Mouse (Mus musculus) neural tube, embryonic 14.5 days (tissue): Measurements from ENCODE around the gene Tmem238l. TPM values are rescaled to one million over a fixed set of nuclear protein-coding genes. Genes with fewer than 3 reads are reported as not detected.

Experiments
- ATAC-seq: fragments of 200-750 bp; cut with Nextera tagmentation; 2 replicates; pipeline ENCODE4 v1.8.0; 2017; ENCODE audit warnings: low read depth, mild to moderate bottlenecking, moderate TSS enrichment, moderate library complexity
- H3K27ac ChIP-seq: fragments of 300-500 bp; sonication (generic); 2 replicates; pipeline ENCODE4 v1.5.1; 2014; ENCODE audit warnings: low read depth, mild to moderate bottlenecking, control low read depth, low read length, moderate library complexity, mixed read lengths
- H3K27me3 ChIP-seq: fragments of 300-500 bp; sonication (generic); 2 replicates; pipeline ENCODE4 v1.6.1; 2014; ENCODE audit warnings: low read length; ENCODE audit not compliant: control insufficient read depth, insufficient read depth
- H3K36me3 ChIP-seq: fragments of 300-500 bp; sonication (generic); 2 replicates; pipeline ENCODE4 v1.6.1; 2014; ENCODE audit warnings: low read length, mixed read lengths; ENCODE audit not compliant: control insufficient read depth, insufficient read depth
- H3K4me1 ChIP-seq: fragments of 300-500 bp; sonication (generic); 2 replicates; pipeline ENCODE4 v1.6.1; 2014; ENCODE audit warnings: low read length; ENCODE audit not compliant: control insufficient read depth, insufficient read depth
- H3K4me2 ChIP-seq: fragments of 300-500 bp; sonication (generic); 2 replicates; pipeline ENCODE4 v1.6.1; 2014; ENCODE audit warnings: mild to moderate bottlenecking, low read depth, low read length, control low read depth
- H3K4me3 ChIP-seq: fragments of 300-500 bp; sonication (generic); 2 replicates; pipeline ENCODE4 v1.5.1; 2014; ENCODE audit warnings: low read depth, low read length, control low read depth, mixed read lengths
- H3K9ac ChIP-seq: fragments of 300-500 bp; sonication (generic); replicated peaks from 2 replicates; pipeline ENCODE4 v1.6.1; 2014; ENCODE audit warnings: low read depth, mild to moderate bottlenecking, control low read depth, low read length, mixed read lengths
- H3K9me3 ChIP-seq: fragments of 300-500 bp; sonication (generic); 2 replicates; pipeline ENCODE4 v1.6.1; 2016; ENCODE audit warnings: low read length; ENCODE audit not compliant: control insufficient read depth
- WGBS: fragments of 180-500 bp; shearing (Covaris S2); extraction: QIAGEN DNeasy Blood & Tissue Kit; methylation state at CpG from one replicate; pipeline ENCODE4 v1.1.7; 2014; 5-methylcytosine and 5-hydroxymethylcytosine counted together
- polyA plus RNA-seq: library from polyadenylated mRNA; unstranded; fragments of >200 nt; fragmentation: Nextera tagmentation; extraction: Ambion mirVana; gene quantifications from 2 replicates; pipeline ENCODE4 v1.2.1, GENCODE M21; 2014

The Tmem238l gene
- polyA plus RNA-seq, 1 experiment from 2014 or later: not detected

DNA sequence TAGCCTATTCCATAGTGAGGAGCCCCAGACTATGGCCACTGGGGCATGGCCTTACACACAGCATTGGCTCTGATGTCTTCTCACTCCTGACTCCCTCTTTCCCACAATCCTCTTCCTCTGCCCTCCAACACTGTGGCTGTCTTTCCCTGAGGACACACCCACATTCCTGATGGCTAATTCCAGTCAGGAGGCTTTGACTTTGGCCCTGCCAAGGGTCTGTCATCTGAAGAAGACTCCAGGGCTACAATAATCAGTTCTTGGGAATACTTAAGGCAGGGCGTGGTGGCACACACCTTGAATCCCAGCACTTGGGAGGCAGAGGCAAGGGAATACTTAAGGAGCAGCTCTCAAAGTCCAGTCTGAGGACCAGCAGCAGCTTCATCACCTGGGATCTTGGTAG lies 12.1 kb downstream of the Tmem238l start:
- H3K27me3 ChIP-seq: no peaks in the 10 kb centered on the region
- WGBS: 82% methylated on average over 1 of the region's 1 CpGs
- H3K9ac ChIP-seq: no peak overlapping the region
- no peak overlapping the region for H3K4me2 ChIP-seq
- no peaks in the 10 kb centered on the region for H3K36me3 ChIP-seq
- no peak overlapping the region for H3K4me3 ChIP-seq
- no peak overlapping the region for H3K27ac ChIP-seq
- no peaks in the 10 kb centered on the region for H3K9me3 ChIP-seq
- ATAC-seq: no peak
- H3K4me1 ChIP-seq: no peaks in the 10 kb centered on the region

DNA sequence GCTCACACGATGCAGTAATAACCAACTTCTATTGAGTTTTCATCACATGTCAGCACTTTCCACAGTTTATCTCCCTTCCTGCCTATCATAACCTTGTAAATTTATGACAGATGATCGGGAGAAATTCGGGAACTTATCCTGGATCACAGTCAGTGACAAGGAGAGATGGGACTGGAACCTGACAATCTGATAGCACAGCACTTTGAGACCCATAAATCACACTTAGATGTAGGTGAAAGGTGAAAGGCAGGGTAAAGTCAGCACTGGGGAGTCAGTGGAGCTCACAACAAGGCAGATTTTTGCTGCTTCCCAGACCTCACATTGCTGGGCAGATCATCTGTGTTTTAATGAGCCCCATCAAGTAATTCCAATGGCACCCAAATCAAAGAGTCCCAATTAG lies 17.1 kb downstream of the Tmem238l start:
- 87% methylated on average over 3 of the region's 3 CpGs for WGBS

DNA sequence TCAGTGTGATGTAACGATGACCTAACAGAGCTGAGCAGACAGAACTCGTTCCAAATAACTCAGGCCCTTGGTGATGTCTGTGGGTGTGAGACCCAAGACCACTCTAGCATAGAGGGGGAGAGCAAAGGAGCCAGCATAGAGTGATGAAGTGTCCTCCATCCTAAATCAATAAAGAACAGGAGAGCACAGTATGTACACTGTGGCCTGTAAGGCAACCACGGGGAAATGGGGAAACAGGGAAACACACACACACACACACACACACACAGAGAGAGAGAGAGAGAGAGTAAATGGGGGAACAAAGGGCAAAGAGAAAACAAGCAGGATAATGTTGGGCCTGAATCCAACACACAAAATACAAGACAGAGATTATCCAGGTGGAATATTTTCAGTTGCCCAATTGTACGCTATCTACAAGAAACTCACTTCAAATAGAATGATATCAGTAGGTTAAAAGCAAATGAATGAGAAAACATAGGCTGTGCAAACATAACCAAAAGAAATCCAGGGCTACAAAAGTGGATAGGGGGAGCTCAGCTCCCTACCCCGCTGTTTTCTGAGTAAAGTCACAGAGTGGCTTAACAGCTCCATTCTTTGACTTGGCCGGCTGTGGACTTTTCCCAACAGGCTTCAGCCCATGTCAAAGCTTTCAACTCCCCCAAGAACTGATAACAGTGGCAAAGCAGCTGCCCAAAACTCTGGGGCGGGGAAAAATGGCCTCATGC lies 19.3 kb downstream of the Tmem238l start:
- H3K27me3 ChIP-seq: no peaks in the 10 kb centered on the region
- H3K9ac ChIP-seq: no peak overlapping the region
- H3K9me3 ChIP-seq: no peaks in the 10 kb centered on the region
- 93% methylated on average over 7 of the region's 7 CpGs for WGBS
- H3K27ac ChIP-seq: no peak overlapping the region
- no peak overlapping the region for H3K4me2 ChIP-seq
- no peak for ATAC-seq
- no peaks in the 10 kb centered on the region for H3K36me3 ChIP-seq
- no peaks in the 10 kb centered on the region for H3K4me1 ChIP-seq
- H3K4me3 ChIP-seq: no peak overlapping the region

More for the DNA sequence above, 17.1 kb downstream of the Tmem238l start:
- no peak for ATAC-seq
- no peak overlapping the region for H3K4me3 ChIP-seq
- H3K27ac ChIP-seq: no peak overlapping the region
- H3K9ac ChIP-seq: no peak overlapping the region
- H3K9me3 ChIP-seq: no peaks in the 10 kb centered on the region
- no peaks in the 10 kb centered on the region for H3K4me1 ChIP-seq
- H3K36me3 ChIP-seq: no peaks in the 10 kb centered on the region
- H3K27me3 ChIP-seq: no peaks in the 10 kb centered on the region
- no peak overlapping the region for H3K4me2 ChIP-seq

DNA sequence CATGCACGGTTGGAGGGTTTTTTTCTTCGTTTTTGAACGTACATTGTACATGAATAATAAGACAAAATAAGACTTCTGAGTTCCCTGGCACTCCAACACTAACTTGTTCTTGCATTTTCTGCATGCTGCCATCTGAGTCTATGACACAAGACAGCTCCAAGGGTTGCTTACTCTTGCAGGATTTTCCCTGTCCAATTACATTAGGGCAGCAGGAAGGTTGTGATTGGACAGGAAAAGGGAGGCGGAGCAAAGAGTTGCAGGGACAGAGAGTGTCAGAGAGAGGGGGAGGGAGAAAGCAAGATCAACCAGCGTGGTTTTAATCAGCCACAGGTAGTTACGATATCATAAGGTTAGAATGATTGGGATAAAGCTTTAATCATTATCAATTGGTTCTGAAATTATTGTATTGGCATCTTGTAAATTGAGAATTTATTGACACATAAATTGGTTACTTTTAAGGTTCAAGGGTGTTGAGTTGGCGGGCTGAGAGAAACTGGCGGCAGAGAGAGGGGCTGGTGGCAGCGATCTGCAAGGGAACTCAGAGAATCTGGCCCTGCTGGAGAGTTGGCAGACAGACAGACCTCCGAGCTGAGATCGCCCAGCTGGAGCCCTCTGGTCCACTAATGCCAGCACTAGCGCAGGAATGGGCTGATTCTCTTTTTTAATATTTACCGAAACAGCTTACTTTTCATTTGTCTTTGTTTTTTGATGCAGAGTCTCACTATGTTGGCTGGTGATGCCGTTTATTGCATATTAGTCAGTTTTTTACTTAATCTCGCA lies 25.1 kb downstream of the Tmem238l start:
- H3K9me3 ChIP-seq: no peaks in the 10 kb centered on the region
- no peak for ATAC-seq
- no peaks in the 10 kb centered on the region for H3K27me3 ChIP-seq
- WGBS: 82% methylated on average over 15 of the region's 15 CpGs
- 0 out of 2 replicates have a peak, but pooled peaks cover 4% of the 10 kb centered on the region for H3K4me1 ChIP-seq
- H3K4me3 ChIP-seq: no peak overlapping the region
- H3K36me3 ChIP-seq: no peaks in the 10 kb centered on the region
- H3K9ac ChIP-seq: no peak overlapping the region
- H3K27ac ChIP-seq: no peak overlapping the region
- no peak overlapping the region for H3K4me2 ChIP-seq

DNA sequence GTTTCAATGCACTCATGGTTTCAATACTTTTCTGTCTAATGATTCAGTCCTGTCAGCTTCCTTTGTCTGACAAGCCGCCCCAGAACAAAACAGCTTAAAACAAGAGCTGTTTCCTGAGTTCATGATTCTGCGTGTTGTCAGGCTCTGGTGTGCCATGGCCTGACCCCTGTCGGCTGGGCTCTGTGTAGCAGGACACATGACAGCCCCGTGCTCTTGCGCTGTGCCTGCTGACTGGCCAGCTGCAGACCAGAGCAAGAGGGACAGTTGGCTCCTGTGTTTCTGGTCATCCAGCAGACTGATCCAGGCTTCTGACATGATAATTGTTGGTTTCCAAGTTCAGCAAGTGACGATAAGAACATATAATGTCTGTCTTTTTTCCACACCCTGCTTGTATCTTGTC lies 26.4 kb downstream of the Tmem238l start:
- Histone ChIP-seq H3K27me3 (no peaks in the 10 kb centered on the region), H3K36me3 (no peaks in the 10 kb centered on the region), H3K9ac (no peak overlapping the region), H3K4me1 (0 out of 2 replicates have a peak, but pooled peaks cover 4% of the 10 kb centered on the region), H3K27ac (no peak overlapping the region), H3K9me3 (no peaks in the 10 kb centered on the region), H3K4me2 (no peak overlapping the region), H3K4me3 (no peak overlapping the region)
- ATAC-seq: no peak
- WGBS: 38% methylated on average over 6 of the region's 6 CpGs

DNA sequence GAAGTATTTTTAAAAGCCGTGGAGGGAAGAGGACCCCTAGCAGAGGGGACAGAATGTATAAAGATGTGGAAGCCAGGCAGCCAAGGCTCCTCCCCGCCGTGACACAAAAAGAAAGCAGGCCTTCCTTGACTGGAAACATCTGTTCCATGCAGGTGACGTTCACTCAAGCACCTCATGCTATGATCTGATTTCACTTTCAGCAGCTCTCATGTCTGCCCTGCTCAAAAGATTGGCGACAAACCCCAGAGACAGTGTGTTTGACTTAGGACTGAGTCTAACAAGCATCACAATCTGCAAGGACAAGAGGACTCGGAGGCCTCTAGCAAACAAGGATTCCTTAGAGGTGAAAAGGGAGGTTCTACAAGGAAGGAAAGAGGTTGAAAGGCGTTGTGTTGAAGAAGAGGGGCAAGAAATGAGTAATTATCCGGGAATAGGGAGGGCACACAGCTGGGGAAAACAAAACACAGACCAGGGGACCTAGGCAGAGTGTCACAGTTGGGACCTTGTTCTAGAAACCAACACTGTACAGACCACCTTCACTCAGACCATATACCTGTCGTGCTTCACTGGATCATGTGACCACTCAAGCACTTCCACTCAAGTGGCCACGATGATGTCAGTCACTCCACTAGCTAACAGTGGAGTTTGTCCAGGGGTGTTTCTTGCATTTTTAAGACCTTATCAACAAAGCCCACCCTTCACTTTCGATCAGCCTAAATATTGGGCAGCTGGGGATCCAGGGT lies 27.2 kb downstream of the Tmem238l start:
- Histone ChIP-seq H3K27me3 (no peaks in the 10 kb centered on the region), H3K4me1 (0 out of 2 replicates have a peak, but pooled peaks cover 4% of the 10 kb centered on the region), H3K4me3 (no peak overlapping the region), H3K36me3 (no peaks in the 10 kb centered on the region), H3K27ac (peak overlapping the region; percentile 4; the same call in 1 of the 2 replicates), H3K9me3 (no peaks in the 10 kb centered on the region), H3K4me2 (no peak overlapping the region), H3K9ac (no peak overlapping the region)
- 72% methylated on average over 11 of the region's 11 CpGs for WGBS
- ATAC-seq: no peak

DNA sequence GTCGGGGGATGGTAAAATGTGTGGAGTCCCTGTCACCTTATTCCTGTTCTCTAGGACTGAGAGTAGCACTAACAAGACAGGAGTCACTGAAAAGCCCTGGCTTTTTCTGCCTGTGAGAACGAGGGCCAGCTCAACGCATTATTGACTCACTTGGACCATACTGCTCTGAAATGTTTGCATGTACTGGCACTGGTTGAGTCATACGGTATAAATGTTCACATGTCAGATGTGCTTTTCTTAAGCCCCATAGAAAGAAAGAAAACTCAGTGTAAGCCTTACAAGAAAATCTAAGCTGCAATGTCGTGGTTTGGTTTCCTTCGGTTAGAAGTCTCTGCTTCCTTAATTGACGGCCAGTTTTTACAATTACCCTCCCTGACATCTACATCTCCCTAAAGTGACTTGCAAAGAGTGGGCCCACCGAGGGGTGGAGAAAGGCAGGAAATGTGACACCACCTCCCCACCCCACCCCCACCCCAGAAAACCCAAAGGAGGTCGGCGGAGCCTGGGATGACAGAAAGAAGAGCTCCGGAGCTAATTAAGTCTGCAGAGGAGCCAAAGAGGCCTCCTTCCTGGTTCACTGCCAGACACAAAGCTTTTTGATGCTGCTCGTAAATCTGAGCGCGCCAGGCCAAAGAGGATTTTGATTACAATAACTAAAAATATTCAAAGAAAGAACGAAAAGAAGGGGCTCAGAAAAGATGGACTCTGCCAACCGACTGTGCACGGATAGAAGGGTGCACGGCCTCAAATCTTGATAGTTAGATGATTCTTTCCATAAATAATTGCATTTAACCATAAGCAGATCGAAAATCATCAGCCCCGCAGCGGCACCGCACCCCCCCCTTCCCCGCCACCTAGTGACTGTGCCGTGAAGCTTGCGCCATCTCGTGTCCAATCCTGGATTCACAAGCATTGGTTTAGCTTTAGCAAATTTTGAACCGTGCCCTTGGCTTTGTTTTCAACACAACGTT lies 28.0 kb downstream of the Tmem238l start:
- peak; percentile 75 for ATAC-seq
- Histone ChIP-seq H3K9me3 (no peaks in the 10 kb centered on the region), H3K36me3 (no peaks in the 10 kb centered on the region), H3K9ac (peak overlapping the region; percentile 9; the same call in 1 of the 2 replicates), H3K4me2 (peak overlapping the region; percentile 45), H3K27ac (peak overlapping the region; percentile 4; the same call in 1 of the 2 replicates), H3K27me3 (no peaks in the 10 kb centered on the region), H3K4me1 (0 out of 2 replicates have a peak, but pooled peaks cover 4% of the 10 kb centered on the region), H3K4me3 (peak overlapping the region; percentile 25)
- 5% methylated on average over 28 of the region's 28 CpGs for WGBS

DNA sequence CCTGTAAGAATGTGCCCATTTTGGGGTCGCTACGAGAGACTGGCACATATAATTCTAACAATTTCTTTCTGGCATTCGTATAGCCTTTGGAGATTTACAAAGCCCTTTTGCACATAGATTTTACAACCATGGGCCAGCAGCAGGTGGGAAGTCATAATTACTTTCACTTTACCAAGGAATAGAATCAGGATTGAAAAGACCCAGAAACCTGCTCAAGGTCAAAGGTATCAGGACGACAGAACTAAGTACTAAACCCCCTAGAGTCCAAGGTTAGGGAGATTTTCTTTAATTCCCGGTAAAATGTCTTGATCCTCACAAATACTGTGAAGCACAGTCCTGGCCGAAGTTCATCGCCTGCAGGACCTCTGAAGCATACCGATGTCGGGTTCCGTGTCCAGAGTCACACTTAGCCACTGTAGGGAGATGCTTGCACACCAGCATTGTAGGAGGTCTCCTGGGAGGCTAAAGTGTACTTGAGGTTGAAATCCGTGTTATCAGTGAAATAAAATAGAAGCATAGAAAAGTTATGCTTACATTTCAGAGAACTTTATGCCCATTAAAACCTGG lies 28.8 kb downstream of the Tmem238l start:
- H3K9me3 ChIP-seq: no peaks in the 10 kb centered on the region
- ATAC-seq: no peak
- 29% methylated on average over 11 of the region's 11 CpGs for WGBS
- no peak overlapping the region for H3K27ac ChIP-seq
- H3K36me3 ChIP-seq: no peaks in the 10 kb centered on the region
- peak overlapping the region; percentile 45 for H3K4me2 ChIP-seq
- H3K27me3 ChIP-seq: no peaks in the 10 kb centered on the region
- H3K9ac ChIP-seq: no peak overlapping the region; the same call in 1 of the 2 replicates
- peak overlapping the region; percentile 25 for H3K4me3 ChIP-seq
- H3K4me1 ChIP-seq: 0 out of 2 replicates have a peak, but pooled peaks cover 4% of the 10 kb centered on the region
